Mouse (Mus musculus) left cerebral cortex, adult 11 months (tissue): ENCODE data around the gene AC134908.4.

Experiments
- DNase-seq: peaks from one replicate; pipeline ENCODE4 v3.0.0; 2022; ENCODE audit warnings: low spot score

AC134908.4 gene

GRCm38 (mm10) chr17:25795609-25796092 is at the start of gene AC134908.4:
Gene AC134908.4, minus strand, starts transcription at chr17:25795659.
- DNase-seq: peak; percentile 83

- peak; percentile 90 for DNase-seq
Measured at GRCm38 (mm10) chr17:25844396-25844901, 49.0 kb upstream of the AC134908.4 start, which contains the start of gene Rhot2. Gene Rhot2, minus strand, starts transcription at chr17:25844851.

GRCm38 (mm10) chr17:25843636-25844395 is 48.4 kb upstream of the AC134908.4 start:
- DNase-seq: no peak

- DNase-seq: no peak
Measured at GRCm38 (mm10) chr17:25843122-25843521, 47.7 kb upstream of the AC134908.4 start.

- no peak for DNase-seq
Measured at GRCm38 (mm10) chr17:25842509-25842908, 47.0 kb upstream of the AC134908.4 start.

- no peak for DNase-seq
Measured at GRCm38 (mm10) chr17:25841117-25841880, 45.8 kb upstream of the AC134908.4 start, which contains the start of gene Gm20683. Gene Gm20683, minus strand, starts transcription at chr17:25841763.

- DNase-seq: no peak
Measured at GRCm38 (mm10) chr17:25840519-25840918, 45.1 kb upstream of the AC134908.4 start.

GRCm38 (mm10) chr17:25839455-25840235 is 44.2 kb upstream of the AC134908.4 start:
- no peak for DNase-seq

- no peak for DNase-seq
Measured at GRCm38 (mm10) chr17:25838904-25839303, 43.4 kb upstream of the AC134908.4 start.

GRCm38 (mm10) chr17:25837533-25837932 is 42.1 kb upstream of the AC134908.4 start:
- no peak for DNase-seq

GRCm38 (mm10) chr17:25837076-25837410 is 41.6 kb upstream of the AC134908.4 start, which contains the start of gene Rhbdl1:
Gene Rhbdl1, minus strand, starts transcription at chr17:25837295.
- peak; percentile 81 for DNase-seq

- DNase-seq: no peak
Measured at GRCm38 (mm10) chr17:25836397-25837075, 41.1 kb upstream of the AC134908.4 start.

GRCm38 (mm10) chr17:25835816-25836215 is 40.4 kb upstream of the AC134908.4 start:
- no peak for DNase-seq

GRCm38 (mm10) chr17:25835301-25835700 is 39.8 kb upstream of the AC134908.4 start:
- no peak for DNase-seq

- no peak for DNase-seq
Measured at GRCm38 (mm10) chr17:25834595-25835222, 39.2 kb upstream of the AC134908.4 start.

- no peak for DNase-seq
Measured at GRCm38 (mm10) chr17:25833961-25834594, 38.6 kb upstream of the AC134908.4 start.

- DNase-seq: peak; percentile 82
Measured at GRCm38 (mm10) chr17:25833291-25833663, 37.8 kb upstream of the AC134908.4 start, which contains the start of gene Stub1. Gene Stub1, minus strand, starts transcription at chr17:25833404.

- peak; percentile 99 for DNase-seq
Measured at GRCm38 (mm10) chr17:25832436-25833290, 37.2 kb upstream of the AC134908.4 start.
